Mouse (Mus musculus) heart, postnatal 36 days (tissue): ENCODE results near the gene Siah1a. TPM values are rescaled to one million over a fixed set of nuclear protein-coding genes. Genes with fewer than 3 reads are reported as not detected.

Experiments used
- DNase-seq, 2 experiments: peaks; one replicate each; pipeline ENCODE4 v3.0.0; 2021 to 2022
- intact Hi-C: fragments of 180-260 bp; cut with DNase I; formaldehyde crosslinking; loops from one replicate; pipeline ENCODE4 v1.15.1; 2025
- total RNA-seq, 2 experiments: library from RNA; stranded (reverse); gene quantifications; 2 replicates each; pipeline ENCODE4 v1.2.3; 2021

The Siah1a gene
- total RNA-seq, 2 experiments from 2014 or later: 16.1 to 17.7 TPM

DNA sequence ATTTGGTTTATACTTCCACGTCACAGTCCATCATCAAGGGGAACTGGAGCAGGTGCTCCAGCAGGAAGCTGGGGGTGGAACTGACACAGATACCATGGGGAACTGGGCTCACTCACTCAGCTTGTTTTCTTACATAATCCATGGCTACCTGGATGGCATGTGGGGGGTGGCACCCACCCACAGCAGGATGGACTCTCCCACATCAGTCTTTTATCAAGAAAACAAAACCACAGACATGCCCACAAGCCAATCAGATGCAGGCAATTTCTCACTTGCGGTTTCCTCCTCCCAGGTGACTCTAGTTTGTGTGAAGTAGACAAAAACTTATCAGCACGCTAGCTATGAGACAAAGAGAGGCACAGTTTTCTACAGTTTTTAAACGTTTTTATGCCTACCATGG, 37.9 kb downstream of the Siah1a start:
- intact Hi-C loops: no loop called here
- no peak for DNase-seq

GRCm38 (mm10) chr8:86706756-86707155, 39.0 kb downstream of the Siah1a start:
- intact Hi-C loops: no loop called here
- DNase-seq: no peak

- no peak for DNase-seq
- intact Hi-C loops: no loop called here
These were observed 40.4 kb downstream of the Siah1a start for GRCm38 (mm10) chr8:86705317-86705716.

GRCm38 (mm10) chr8:86702453-86702852, 43.3 kb downstream of the Siah1a start:
- intact Hi-C loops: no loop called here
- no peak for DNase-seq

GRCm38 (mm10) chr8:86699471-86699870, 46.3 kb downstream of the Siah1a start:
- intact Hi-C loops: no loop called here
- no peak for DNase-seq

DNA sequence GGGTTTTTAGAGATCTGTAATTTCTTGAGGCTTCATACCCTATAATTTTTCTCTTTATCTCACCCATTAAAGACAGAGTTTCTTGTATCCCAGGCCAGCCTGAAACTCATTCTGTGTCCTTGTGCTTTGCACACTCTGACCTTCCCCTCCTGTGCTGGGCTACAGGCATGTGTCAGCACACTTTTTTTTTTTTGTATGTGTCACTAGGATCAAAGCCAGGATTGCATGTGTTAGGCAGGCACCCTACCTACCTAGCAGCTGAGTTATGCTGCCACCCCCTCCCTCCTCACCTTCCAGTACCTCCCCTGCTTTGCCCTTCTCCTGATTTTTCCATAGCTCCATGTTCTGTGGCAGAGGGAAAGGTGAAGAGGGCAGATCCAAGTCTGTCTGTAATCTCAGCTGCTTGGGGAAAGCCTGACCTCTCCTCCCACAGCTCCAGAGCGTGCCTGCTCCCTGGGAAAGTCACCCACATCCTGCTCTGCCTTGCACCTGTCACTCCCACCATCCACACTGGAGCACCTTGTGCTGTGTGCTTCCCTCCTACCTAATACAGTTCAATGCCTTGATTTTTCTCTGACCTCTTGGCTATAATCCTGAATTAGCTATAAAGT, 46.8 kb downstream of the Siah1a start:
- intact Hi-C loops: no loop called here

GRCm38 (mm10) chr8:86695703-86696102, 50.0 kb downstream of the Siah1a start:
- intact Hi-C loops: no loop called here
- no peak for DNase-seq

More for the DNA sequence above, 46.8 kb downstream of the Siah1a start:
- no peak for DNase-seq

- DNase-seq: no peak
- intact Hi-C loops: no loop called here
These were observed 51.7 kb downstream of the Siah1a start for GRCm38 (mm10) chr8:86694011-86694410.

- intact Hi-C loops: no loop called here
- DNase-seq: no peak
These were observed 53.6 kb downstream of the Siah1a start for GRCm38 (mm10) chr8:86692107-86692506.

GRCm38 (mm10) chr8:86686629-86687028, 59.1 kb downstream of the Siah1a start:
- intact Hi-C loops: no loop called here
- no peak for DNase-seq

Other genes starting within 250 kb of the Siah1a start
- gene Abcc12, start 165.2 kb downstream of the Siah1a start, total RNA-seq: not detected
- gene Lonp2, start 121.9 kb downstream of the Siah1a start, total RNA-seq: 10 to 100 TPM; 73.4 to 77.8 TPM
- gene Gm10638, start 235 bp downstream of the Siah1a start, total RNA-seq: 1 to 10 TPM; 3.5 to 3.8 TPM
- 10 to 100 TPM; 16.9 to 17.5 TPM for gene N4bp1, start 139.3 kb upstream of the Siah1a start, total RNA-seq